Mouse (Mus musculus) heart, adult 2 months (tissue): ENCODE results near the gene Ppp1r14a.

ENCODE experiments used
- CTCF ChIP-seq: fragments of 200-600 bp; IDR thresholded peaks from 2 replicates; pipeline ENCODE4 v1.8.1; 2022; ENCODE audit warnings: antibody characterized with exemption, mild to moderate bottlenecking, moderate library complexity
- EP300 ChIP-seq: fragments of 200-500 bp; IDR thresholded peaks from 2 replicates; pipeline ENCODE4 v1.6.1; 2011; ENCODE audit warnings: low read depth, low read length, control low read depth; ENCODE audit not compliant: insufficient read depth
- POLR2A ChIP-seq: fragments of 200-500 bp; IDR thresholded peaks from 2 replicates; pipeline ENCODE4 v1.6.1; 2011; ENCODE audit warnings: mild to moderate bottlenecking, low read depth, low read length, control low read depth; ENCODE audit not compliant: insufficient read depth

GRCm38 (mm10) chr7:29291616-29292457 lies 2.7 kb downstream of the Ppp1r14a start:
- TF ChIP-seq CTCF (no peak), POLR2A (no peak), EP300 (no peak)
